Mouse (Mus musculus): ENCODE data around the gene Otop2.

The Otop2 gene

GRCm38 (mm10) chr11:115345515-115345914 is 38.6 kb downstream of the Otop2 start:
- DNase-seq (ENCODE audit: low read depth): no peak

DNA sequence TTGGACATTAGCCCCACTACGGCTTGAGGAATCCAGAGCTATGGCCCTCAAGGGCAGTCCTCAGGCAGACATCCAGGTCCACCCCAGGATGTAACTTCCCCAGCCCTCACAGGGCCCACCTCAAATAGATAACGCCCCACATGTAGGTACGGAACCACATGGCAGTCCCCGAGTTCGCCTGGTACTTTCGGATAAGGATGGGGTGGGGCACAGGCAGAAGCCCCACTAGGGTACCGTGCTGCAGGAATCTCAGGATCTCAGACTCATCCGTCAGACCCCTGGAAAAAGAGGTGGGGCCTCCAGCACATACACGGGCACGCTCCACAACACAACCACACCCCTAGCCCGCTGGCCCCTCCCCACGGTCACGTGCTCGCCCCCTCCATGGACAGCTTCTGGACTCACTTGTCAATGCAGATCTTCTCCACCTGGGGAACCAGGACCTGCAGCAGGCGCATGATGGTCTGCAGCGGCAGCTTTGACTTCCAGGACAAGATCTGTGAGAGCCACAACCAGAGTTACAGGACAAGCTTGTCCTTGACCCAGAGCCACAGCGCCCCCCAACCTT is 41.8 kb downstream of the Otop2 start:
- no peak for DNase-seq (ENCODE audit: low read depth)

- DNase-seq (ENCODE audit: low read depth): no peak
These were observed 43.0 kb downstream of the Otop2 start for GRCm38 (mm10) chr11:115349976-115350375.

- DNase-seq (ENCODE audit: low read depth): no peak
These were observed 46.4 kb downstream of the Otop2 start for GRCm38 (mm10) chr11:115353375-115353774.

- peak; percentile 90 for DNase-seq (ENCODE audit: low read depth)
These were observed 47.2 kb downstream of the Otop2 start for GRCm38 (mm10) chr11:115354183-115354582.

DNA sequence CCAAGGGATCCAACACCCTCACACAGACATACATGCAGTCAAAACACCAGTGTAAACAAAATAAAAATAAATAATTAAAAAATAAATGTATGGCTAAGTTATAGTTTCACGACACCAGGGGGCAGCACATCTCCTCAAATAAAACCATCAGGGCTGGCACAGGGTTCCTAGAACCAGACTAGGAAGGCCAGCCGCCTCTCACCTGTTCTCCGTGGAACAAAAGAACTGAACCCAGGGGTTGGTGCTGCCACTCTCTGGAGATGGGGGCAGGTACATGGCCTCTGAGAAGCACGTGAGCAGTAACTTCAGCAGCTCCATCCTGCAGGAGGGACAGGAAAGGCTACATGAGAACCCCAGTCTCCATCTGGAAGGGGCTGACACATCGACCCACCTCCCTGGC is 51.5 kb downstream of the Otop2 start:
- peak; percentile 89 for DNase-seq (ENCODE audit: low read depth)

DNA sequence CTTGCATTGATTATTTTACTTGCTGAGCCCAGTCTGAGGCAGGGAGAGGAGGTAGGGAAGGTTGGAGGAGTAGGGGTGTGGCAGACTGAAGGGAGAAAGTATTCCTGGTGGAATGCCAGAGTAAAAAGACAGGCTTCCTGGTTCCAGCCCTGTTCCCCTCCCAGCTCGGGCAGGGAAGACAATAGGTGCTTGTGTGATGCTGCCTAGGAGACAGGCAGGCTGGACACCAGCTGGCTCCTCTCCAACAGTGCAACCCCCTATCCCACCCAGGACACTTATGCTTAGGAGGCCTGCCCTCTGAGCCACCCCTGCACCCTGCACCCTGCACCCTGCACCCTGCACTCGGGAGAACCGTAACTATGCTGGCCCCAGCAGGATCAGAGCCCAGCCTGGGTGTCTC is 52.3 kb downstream of the Otop2 start:
- DNase-seq (ENCODE audit: low read depth): no peak

DNA sequence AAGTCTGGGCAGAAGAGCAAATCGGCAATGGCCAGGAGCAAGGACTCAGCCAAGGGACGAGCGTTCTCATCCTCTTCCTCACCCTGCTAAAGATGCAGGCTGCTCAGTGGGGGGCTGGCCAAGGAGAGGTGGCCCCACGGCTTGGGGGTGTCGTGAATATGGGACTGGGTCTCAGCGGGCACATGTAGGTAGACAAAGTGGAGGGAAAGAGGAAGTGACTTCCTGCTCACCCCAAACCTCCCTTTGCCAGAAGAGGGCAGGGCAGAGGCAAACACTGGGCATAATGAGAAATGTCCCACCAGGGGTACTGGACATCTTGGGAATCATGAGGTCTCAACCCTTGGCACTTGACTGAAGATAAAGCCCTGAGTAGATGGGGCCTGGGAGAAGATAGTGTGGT is 52.8 kb downstream of the Otop2 start:
- DNase-seq (ENCODE audit: low read depth): no peak

GRCm38 (mm10) chr11:115364136-115364535 is 57.2 kb downstream of the Otop2 start:
- no peak for DNase-seq (ENCODE audit: low read depth)

GRCm38 (mm10) chr11:115366039-115366705 is 59.2 kb downstream of the Otop2 start:
- peak; percentile 58 for DNase-seq (ENCODE audit: low read depth)

- DNase-seq (ENCODE audit: low read depth): peak; percentile 46
These were observed 59.9 kb downstream of the Otop2 start for GRCm38 (mm10) chr11:115366706-115367394.

- DNase-seq (ENCODE audit: low read depth): peak; percentile 89
These were observed 60.5 kb downstream of the Otop2 start, which contains the start of gene Hid1 for GRCm38 (mm10) chr11:115367395-115367944. Hid1 (minus strand) TSS chr11:115367756.

GRCm38 (mm10) chr11:115370368-115370767 is 63.4 kb downstream of the Otop2 start:
- DNase-seq (ENCODE audit: low read depth): no peak

- no peak for DNase-seq (ENCODE audit: low read depth)
These were observed 64.4 kb downstream of the Otop2 start for GRCm38 (mm10) chr11:115371354-115371753.

GRCm38 (mm10) chr11:115372015-115372414 is 65.1 kb downstream of the Otop2 start:
- no peak for DNase-seq (ENCODE audit: low read depth)

- DNase-seq (ENCODE audit: low read depth): no peak
These were observed 65.8 kb downstream of the Otop2 start for GRCm38 (mm10) chr11:115372737-115373136.

- DNase-seq (ENCODE audit: low read depth): peak; percentile 36
These were observed 67.1 kb downstream of the Otop2 start for GRCm38 (mm10) chr11:115373805-115374694.

GRCm38 (mm10) chr11:115374695-115375425 is 67.9 kb downstream of the Otop2 start:
- no peak for DNase-seq (ENCODE audit: low read depth)

DNA sequence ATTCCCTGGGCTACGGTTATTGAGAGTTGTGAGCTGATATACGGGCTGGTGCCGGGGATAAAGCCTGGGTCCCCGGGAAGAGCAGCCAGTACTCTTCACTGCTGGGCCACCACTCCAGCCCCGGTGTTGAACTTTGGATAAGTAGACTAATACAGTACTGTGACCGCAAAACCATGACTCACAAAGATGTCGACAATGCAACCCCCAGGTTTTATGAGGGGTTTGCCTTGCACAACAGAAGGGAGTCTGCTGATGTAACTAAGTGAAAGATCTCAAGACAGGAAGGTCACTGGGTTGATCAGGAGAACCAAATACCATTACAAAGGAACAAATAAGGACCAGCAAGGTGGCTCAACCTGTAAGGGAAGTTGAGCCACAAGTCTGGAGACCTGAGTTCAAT is 69.8 kb downstream of the Otop2 start:
- no peak for DNase-seq (ENCODE audit: low read depth)

DNA sequence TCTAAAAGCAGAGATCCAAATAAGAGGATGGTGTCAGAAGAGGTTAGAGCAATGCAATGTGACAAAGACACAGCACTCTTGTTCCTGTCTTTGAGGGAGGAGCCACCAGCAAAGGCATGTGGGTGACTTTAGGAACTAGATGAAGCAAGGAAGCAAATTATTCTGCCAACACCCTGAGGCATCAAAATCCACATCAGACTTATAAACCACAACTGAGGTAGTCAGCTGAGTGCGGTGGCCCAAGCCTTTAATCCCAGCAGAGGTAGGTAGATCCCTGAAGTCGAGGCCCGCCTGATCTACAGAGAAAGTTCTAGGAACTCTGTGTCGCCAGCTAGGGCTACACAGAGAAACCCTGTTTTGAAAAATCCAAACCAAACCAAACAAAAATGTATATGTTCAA is 70.3 kb downstream of the Otop2 start:
- DNase-seq (ENCODE audit: low read depth): no peak

- DNase-seq (ENCODE audit: low read depth): no peak
These were observed 70.9 kb downstream of the Otop2 start for GRCm38 (mm10) chr11:115377854-115378253.
